Mouse (Mus musculus) embryonic stem cell, embryonic (primary cell): ENCODE measurements around the gene Kti12.

ENCODE experiments used
- CTCF ChIA-PET, 4 experiments: fragments of 300-600 bp in 2 of 4; fragments of 350-600 bp in 2 of 4; sonication (Branson Sonifier 250); formaldehyde crosslinking; loops; one replicate each; lab custom pipeline; 2022; ENCODE audit warnings: inconsistent platforms in 2 of 4; lab: Charles Lee
- POLR2A ChIA-PET, 4 experiments: fragments of 300-600 bp in 2 of 4; fragments of 350-600 bp in 2 of 4; sonication (Branson Sonifier 250); formaldehyde crosslinking; loops; one replicate each; lab custom pipeline; 2022; ENCODE audit warnings: antibody characterized with exemption in 4 of 4, inconsistent platforms in 1 of 4; lab: Charles Lee

Kti12 gene

GRCm38 (mm10) chr4:108841920-108842578 is 5.5 kb upstream of the Kti12 start:
- ChIA-PET POLR2A (interaction anchor here in 2 of 4 experiments (0.8 to 9.1 kb wide), 5 partner anchors 7 to 191 kb away, joined by 3 to 199 read pairs (median 4); partner anchors contain the start of genes Btf3l4 (in 2 of the 2) and Txndc12 (in 2 of the 2)), CTCF (no interaction called here)

- ChIA-PET CTCF (no interaction called here), POLR2A (interaction anchor here (0.5 to 9.1 kb wide), 11 partner anchors 8 to 133 kb away, joined by 3 to 199 read pairs (median 3); partner anchors contain the start of genes Txndc12 (in 4 of the 4) and Btf3l4 (in 3 of the 4))
Observed at GRCm38 (mm10) chr4:108843336-108843735, 4.2 kb upstream of the Kti12 start.

- ChIA-PET POLR2A (interaction anchor here in 2 of 4 experiments (0.7 to 9.1 kb wide), 6 partner anchors 9 to 586 kb away, joined by 3 to 199 read pairs (median 16); partner anchors contain the start of genes Btf3l4 (in 2 of the 2) and Txndc12 (in 2 of the 2)), CTCF (no interaction called here)
Observed at GRCm38 (mm10) chr4:108845824-108846569, 1.6 kb upstream of the Kti12 start.

- CTCF ChIA-PET = no interaction called here
- POLR2A ChIA-PET = interaction anchor here in 3 of 4 experiments (0.7 to 9.1 kb wide), 23 partner anchors 8 to 353 kb away, joined by 3 to 199 read pairs (median 4); partner anchors contain the start of genes Btf3l4 (in 3 of the 3) and Txndc12 (in 3 of the 3)
Observed at GRCm38 (mm10) chr4:108848505-108848848, 892 bp downstream of the Kti12 start, which contains the start of gene A730015C16Rik. TSS of gene A730015C16Rik (minus strand) at chr4:108848619.

- CTCF ChIA-PET = interaction anchor here in 1 of 4 experiments (0.6 kb wide), 1 partner anchor 11 kb away, joined by 4 read pairs; no protein-coding TSS in a partner anchor
- POLR2A ChIA-PET = interaction anchor here in 1 of 4 experiments (0.5 to 0.8 kb wide), 2 partner anchors 18 to 106 kb away, joined by 3 read pairs; partner anchors contain the start of gene A730015C16Rik
Observed at GRCm38 (mm10) chr4:108866806-108867205, 19.2 kb downstream of the Kti12 start.

GRCm38 (mm10) chr4:108869730-108870374 is 22.3 kb downstream of the Kti12 start:
- ChIA-PET CTCF (interaction anchor here (0.5 to 2.3 kb wide), 35 partner anchors 9 to 1066 kb away, joined by 3 to 11 read pairs (median 4); partner anchors contain the start of genes Btf3l4 (in 1 of the 4), Kti12 (in 1 of the 4) and Rab3b (in 1 of the 4)), POLR2A (interaction anchor here in 3 of 4 experiments (0.6 to 2.2 kb wide), 14 partner anchors 9 to 1062 kb away, joined by 3 to 11 read pairs (median 4); no protein-coding TSS in a partner anchor)

- ChIA-PET CTCF (no interaction called here), POLR2A (interaction anchor here in 1 of 4 experiments (0.9 kb wide), 1 partner anchor 39 kb away, joined by 3 read pairs; the partner anchor contains the start of gene Txndc12)
Observed at GRCm38 (mm10) chr4:108873746-108874145, 26.2 kb downstream of the Kti12 start.

GRCm38 (mm10) chr4:108877901-108878300 is 30.3 kb downstream of the Kti12 start:
- ChIA-PET CTCF (interaction anchor here in 1 of 4 experiments (0.6 to 2.3 kb wide), 2 partner anchors 8 to 12 kb away, joined by 3 to 10 read pairs; no protein-coding TSS in a partner anchor), POLR2A (interaction anchor here in 3 of 4 experiments (0.7 to 2.4 kb wide), 6 partner anchors 22 to 340 kb away, joined by 3 to 10 read pairs (median 5); partner anchors contain the start of gene Btf3l4 (in 1 of the 3))

- CTCF ChIA-PET = interaction anchor here in 2 of 4 experiments (0.7 to 2.3 kb wide), 3 partner anchors 9 to 49 kb away, joined by 3 to 10 read pairs (median 5); no protein-coding TSS in a partner anchor
Observed at GRCm38 (mm10) chr4:108878963-108879822, 31.6 kb downstream of the Kti12 start, which contains the start of gene Rab3b. TSS of gene Rab3b (plus strand) at chr4:108879063.

GRCm38 (mm10) chr4:108883815-108884214 is 36.2 kb downstream of the Kti12 start:
- ChIA-PET CTCF (no interaction called here), POLR2A (interaction anchor here in 2 of 4 experiments (0.6 to 1.2 kb wide), 6 partner anchors 14 to 109 kb away, joined by 3 to 5 read pairs (median 3); no protein-coding TSS in a partner anchor)

More at GRCm38 (mm10) chr4:108878963-108879822, 31.6 kb downstream of the Kti12 start, which contains the start of gene Rab3b:
- POLR2A ChIA-PET = interaction anchor here (0.9 to 2.4 kb wide), 18 partner anchors 9 to 194 kb away, joined by 3 to 10 read pairs (median 4); partner anchors contain the start of genes Btf3l4 (in 2 of the 4), Nrd1 (in 2 of the 4), A730015C16Rik (in 1 of the 4) and Kti12 (in 1 of the 4)

- ChIA-PET POLR2A (interaction anchor here in 2 of 4 experiments (0.6 to 1.2 kb wide), 7 partner anchors 13 to 546 kb away, joined by 3 to 5 read pairs (median 3); partner anchors contain the start of gene Btf3l4 (in 1 of the 2)), CTCF (interaction anchor here in 1 of 4 experiments (0.9 kb wide), 1 partner anchor 18 kb away, joined by 3 read pairs; no protein-coding TSS in a partner anchor)
Observed at GRCm38 (mm10) chr4:108887456-108887855, 39.9 kb downstream of the Kti12 start.

GRCm38 (mm10) chr4:108890876-108891275 is 43.3 kb downstream of the Kti12 start:
- POLR2A ChIA-PET = interaction anchor here in 2 of 4 experiments (0.9 to 1.1 kb wide), 2 partner anchors 11 to 16 kb away, joined by 3 read pairs; no protein-coding TSS in a partner anchor
- CTCF ChIA-PET = interaction anchor here in 1 of 4 experiments (0.6 kb wide), 1 partner anchor 147 kb away, joined by 3 read pairs; no protein-coding TSS in a partner anchor
